Mouse (Mus musculus): ENCODE data around the gene Agtpbp1.

The Agtpbp1 gene

DNA sequence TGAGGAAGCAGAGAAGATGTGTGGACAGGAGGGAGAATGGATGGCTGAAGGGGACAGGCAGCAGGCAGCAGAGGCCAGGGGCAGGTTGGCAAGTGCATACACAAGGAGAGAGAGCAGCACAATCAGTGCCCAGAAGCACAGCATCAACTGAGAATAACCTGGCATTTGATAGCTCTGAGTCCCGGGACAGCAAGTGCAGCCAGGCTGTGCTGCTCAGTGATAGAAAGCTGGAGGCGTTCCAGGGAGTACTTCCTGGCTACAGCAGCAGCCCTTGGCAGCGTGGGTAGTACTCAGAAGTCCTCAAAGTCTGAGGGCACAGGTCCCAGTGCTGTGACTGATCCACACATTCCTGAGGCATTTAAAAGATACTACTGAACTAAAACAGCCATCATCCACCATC, 117.4 kb downstream of the Agtpbp1 start:
- in situ Hi-C loops (cut with MboI; ENCODE audit: low pct_unique_long_range_greater_than_20kb in 1 of 2, low sequenced_read_pairs in 2 of 2, unreplicated experiment in 1 of 2) = no loop called here

DNA sequence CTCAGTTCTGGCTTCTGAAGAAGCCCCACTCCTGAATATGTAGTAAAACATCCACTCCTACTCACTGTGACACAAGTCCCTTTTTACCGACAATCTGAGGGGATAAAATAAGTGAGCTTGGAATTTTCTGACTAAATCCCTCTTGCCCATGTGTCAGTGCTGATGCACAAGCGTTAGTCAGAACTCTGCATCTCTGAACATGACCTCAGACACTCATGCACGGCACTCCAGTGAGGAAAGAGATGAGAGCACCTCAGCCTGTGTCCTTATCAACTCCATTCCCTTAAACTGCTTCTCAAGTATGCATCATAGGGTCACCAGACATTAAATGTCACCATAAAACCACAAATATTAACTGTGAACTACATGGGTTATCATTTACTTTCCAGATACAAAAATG, 124.1 kb downstream of the Agtpbp1 start:
- in situ Hi-C loops (cut with MboI; ENCODE audit: low pct_unique_long_range_greater_than_20kb in 1 of 2, low sequenced_read_pairs in 2 of 2, unreplicated experiment in 1 of 2) = no loop called here

DNA sequence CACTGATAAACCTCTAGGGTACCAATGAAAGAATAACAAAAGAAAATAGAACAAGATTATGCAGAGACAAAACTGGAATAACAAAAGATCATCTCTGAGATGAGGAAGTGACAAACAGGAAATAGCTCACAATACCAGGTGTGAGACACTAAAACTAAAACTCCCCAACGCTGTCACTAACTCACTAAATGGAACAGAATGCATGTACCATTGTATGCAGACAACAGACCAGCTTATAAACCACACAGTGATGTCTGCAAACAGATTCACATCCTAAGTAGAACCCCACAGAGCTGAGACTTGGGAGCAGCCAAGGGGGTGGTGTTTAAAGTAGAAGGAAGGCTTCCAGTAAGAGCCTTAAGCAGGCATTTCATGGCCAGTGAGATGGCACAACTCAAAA, 128.8 kb downstream of the Agtpbp1 start:
- in situ Hi-C loops (cut with MboI; ENCODE audit: low pct_unique_long_range_greater_than_20kb in 1 of 2, low sequenced_read_pairs in 2 of 2, unreplicated experiment in 1 of 2) = no loop called here

DNA sequence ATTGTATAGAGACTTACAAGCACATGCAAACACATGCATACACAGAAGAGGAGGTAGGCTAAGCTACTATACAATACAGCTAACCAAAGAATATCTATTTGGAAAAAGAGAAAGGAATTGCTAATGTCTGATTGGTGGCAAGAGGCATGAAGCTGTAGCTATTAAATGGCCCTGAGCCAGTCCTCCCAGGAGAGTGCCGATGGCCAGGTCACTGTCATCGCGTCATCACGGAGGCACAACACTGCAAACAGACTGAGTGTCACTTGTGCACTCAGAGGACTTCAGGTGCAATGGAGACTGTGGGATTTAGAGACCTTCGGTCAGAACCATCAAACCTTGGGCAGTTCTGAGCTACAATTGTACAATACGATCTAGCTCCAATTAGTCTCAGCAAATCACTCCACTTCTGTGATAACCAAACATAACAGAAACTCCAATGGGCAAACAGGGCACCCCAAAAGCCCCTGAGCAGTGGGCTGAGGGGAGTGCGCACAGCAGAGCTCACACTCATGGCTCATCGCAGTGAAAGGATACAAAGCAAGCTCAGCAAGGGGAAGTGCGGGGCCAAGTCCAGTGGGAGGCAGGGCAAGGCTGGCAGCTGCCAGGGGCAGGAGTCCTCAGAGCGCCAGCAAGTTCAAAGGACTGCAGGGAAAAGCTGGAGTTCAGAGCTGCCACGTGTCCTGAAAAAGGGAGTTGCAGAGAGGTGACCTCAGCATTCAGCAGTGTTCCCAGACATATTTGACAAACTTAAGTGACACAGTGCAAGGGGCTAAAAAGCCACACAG, 130.8 kb downstream of the Agtpbp1 start:
- in situ Hi-C loops (cut with MboI; ENCODE audit: low pct_unique_long_range_greater_than_20kb in 1 of 2, low sequenced_read_pairs in 2 of 2, unreplicated experiment in 1 of 2) = no loop called here

DNA sequence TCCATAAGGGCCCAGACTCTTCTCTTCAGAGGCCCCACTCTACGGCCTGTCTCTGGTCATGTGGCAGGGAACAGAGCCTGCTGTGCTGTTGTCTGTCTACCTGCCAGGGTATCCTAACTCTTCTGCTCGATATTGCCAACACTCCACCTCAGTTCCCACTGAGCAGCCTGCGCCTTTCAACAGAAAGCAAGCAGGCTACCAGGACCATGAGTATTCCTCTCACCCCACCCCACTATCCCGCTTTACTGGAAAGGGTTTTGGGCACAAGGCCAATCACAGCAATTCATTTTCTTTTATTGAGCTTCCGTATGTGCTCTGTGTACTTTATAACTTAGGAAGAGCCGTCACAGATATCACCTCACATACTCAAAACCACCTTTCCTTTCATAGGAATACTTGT, 131.4 kb downstream of the Agtpbp1 start:
- in situ Hi-C loops (cut with MboI; ENCODE audit: low pct_unique_long_range_greater_than_20kb in 1 of 2, low sequenced_read_pairs in 2 of 2, unreplicated experiment in 1 of 2) = no loop called here

GRCm38 (mm10) chr13:59453045-59453444, 132.0 kb downstream of the Agtpbp1 start:
- in situ Hi-C loops (cut with MboI; ENCODE audit: low pct_unique_long_range_greater_than_20kb in 1 of 2, low sequenced_read_pairs in 2 of 2, unreplicated experiment in 1 of 2) = no loop called here

DNA sequence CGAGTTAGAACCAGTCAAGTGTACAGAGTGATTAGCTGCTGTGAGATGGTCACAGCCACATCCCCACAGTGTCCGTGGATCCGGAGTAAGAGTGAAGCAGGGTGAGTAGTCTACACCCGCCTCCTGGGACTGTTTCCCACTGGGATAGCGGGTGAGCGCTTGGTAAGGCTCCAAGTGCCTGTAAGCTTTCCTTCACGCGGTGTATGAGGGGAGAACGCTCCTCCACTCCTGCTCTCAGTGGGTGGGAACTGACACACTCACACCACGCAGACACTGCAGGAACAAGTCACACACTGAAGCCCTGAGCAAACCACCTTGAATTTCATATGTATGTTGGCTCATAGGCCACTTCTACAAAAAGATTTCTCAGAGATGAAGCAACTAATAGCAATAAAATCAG, 134.2 kb downstream of the Agtpbp1 start:
- in situ Hi-C loops (cut with MboI; ENCODE audit: low pct_unique_long_range_greater_than_20kb in 1 of 2, low sequenced_read_pairs in 2 of 2, unreplicated experiment in 1 of 2) = no loop called here

GRCm38 (mm10) chr13:59447130-59447529, 137.9 kb downstream of the Agtpbp1 start:
- in situ Hi-C loops (cut with MboI; ENCODE audit: low pct_unique_long_range_greater_than_20kb in 1 of 2, low sequenced_read_pairs in 2 of 2, unreplicated experiment in 1 of 2) = no loop called here

- in situ Hi-C loops (cut with MboI; ENCODE audit: low pct_unique_long_range_greater_than_20kb in 1 of 2, low sequenced_read_pairs in 2 of 2, unreplicated experiment in 1 of 2) = no loop called here
Measured at GRCm38 (mm10) chr13:59445179-59445578, 139.8 kb downstream of the Agtpbp1 start.

DNA sequence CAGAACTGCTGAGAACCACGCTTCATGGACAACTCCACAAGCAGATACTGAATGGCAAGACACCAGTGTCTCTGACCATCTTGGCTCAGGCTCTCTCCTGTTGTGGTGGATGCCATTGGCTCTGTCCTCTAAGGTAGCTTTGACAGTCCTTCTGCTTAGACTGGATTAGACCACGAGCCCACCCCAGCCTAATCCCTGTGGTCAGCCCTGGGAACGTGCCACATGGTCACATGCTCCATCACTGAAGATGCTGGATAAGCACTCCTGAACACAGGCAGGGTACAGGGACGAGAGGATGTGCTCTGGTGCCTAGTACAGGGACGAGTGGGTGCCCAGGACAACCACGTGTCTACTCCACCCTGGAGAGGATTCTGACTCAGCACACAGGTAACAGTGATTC, 140.7 kb downstream of the Agtpbp1 start:
- in situ Hi-C loops (cut with MboI; ENCODE audit: low pct_unique_long_range_greater_than_20kb in 1 of 2, low sequenced_read_pairs in 2 of 2, unreplicated experiment in 1 of 2) = loop anchor here in 1 of 2 experiments (5.0 kb wide), 1 partner anchor 43 kb away; no protein-coding TSS in a partner anchor

DNA sequence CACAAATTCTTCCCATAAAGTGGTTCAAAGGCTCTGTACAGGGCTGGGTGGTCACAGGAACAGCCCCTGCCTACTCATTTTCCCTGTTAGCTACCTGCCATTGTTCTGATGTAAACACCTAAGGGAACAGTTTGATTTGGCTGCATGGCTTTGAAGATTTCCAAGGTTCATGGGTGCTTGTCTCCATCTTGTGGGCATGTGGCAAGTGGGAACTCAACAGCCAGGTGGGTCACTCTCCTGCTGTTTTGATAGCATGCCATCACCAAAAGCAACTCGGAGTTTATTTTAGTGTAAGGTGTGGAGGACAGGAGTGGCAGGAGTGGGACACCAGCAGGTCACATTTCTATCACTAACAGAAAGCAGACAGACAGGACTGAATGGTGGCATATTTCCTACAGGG, 145.3 kb downstream of the Agtpbp1 start:
- in situ Hi-C loops (cut with MboI; ENCODE audit: low pct_unique_long_range_greater_than_20kb in 1 of 2, low sequenced_read_pairs in 2 of 2, unreplicated experiment in 1 of 2) = loop anchor here in 1 of 2 experiments (5.0 kb wide), 1 partner anchor 48 kb away; no protein-coding TSS in a partner anchor

- in situ Hi-C loops (cut with MboI; ENCODE audit: low pct_unique_long_range_greater_than_20kb in 1 of 2, low sequenced_read_pairs in 2 of 2, unreplicated experiment in 1 of 2) = loop anchor here in 1 of 2 experiments (5.0 kb wide), 1 partner anchor 53 kb away; no protein-coding TSS in a partner anchor
Measured at GRCm38 (mm10) chr13:59434554-59434953, 150.5 kb downstream of the Agtpbp1 start.

DNA sequence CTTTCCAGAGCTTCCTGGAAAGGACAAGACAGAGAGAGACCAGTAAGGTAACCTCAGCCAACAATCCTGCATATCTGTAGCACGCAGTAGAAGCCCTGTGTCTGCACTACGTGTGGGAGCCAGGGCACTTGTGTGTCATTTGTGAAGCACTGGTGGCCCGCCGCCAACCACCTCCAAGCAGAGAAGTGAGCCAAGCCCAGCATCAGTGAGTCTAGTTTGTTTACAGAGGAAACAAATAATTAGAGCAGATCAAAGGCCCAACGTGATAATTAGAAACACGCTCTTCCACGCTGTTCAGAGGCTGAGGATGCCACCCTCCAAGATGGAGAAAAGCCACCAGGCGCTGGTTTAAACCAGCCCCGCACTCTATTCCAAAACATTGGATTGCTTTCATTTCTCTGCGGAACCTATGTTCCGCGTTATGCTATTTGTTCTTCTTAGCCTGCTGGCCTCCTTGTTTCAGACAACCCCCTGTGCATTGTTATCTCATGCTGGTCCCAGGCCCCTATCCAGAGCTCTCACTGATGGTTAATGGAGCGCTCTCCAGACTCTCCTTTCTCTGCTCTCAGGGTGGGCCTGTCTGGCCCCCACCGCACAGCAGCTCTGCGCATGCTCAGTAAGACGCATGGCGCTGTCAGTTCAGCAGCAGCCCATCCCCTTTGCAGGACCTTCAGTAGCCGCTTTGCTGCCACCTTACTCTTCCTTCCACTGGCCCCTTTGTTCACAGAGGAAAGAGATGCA, 153.7 kb downstream of the Agtpbp1 start:
- in situ Hi-C loops (cut with MboI; ENCODE audit: low pct_unique_long_range_greater_than_20kb in 1 of 2, low sequenced_read_pairs in 2 of 2, unreplicated experiment in 1 of 2) = loop anchor here in 1 of 2 experiments (5.0 kb wide), 1 partner anchor 56 kb away; no protein-coding TSS in a partner anchor

DNA sequence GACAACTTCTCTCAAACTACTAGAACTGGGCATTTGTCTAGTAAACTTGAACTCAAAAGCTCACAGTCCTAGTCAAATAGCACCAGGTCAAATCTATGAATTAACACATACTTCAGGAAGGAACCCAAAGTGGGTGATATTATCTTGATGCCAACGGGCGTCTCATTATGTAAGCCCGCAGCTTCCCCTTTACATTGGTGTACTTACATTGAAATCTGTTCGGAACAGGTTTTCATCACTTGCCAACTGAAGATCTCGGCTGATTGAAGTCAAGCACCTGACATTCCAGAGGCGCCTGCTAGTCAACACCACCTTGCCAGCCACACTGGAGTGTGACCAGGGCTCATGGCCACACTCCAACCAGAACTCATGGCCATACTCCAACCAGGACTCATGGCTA, 155.7 kb downstream of the Agtpbp1 start:
- in situ Hi-C loops (cut with MboI; ENCODE audit: low pct_unique_long_range_greater_than_20kb in 1 of 2, low sequenced_read_pairs in 2 of 2, unreplicated experiment in 1 of 2) = no loop called here

- in situ Hi-C loops (cut with MboI; ENCODE audit: low pct_unique_long_range_greater_than_20kb in 1 of 2, low sequenced_read_pairs in 2 of 2, unreplicated experiment in 1 of 2) = no loop called here
Measured at GRCm38 (mm10) chr13:59423871-59424270, 161.2 kb downstream of the Agtpbp1 start.

DNA sequence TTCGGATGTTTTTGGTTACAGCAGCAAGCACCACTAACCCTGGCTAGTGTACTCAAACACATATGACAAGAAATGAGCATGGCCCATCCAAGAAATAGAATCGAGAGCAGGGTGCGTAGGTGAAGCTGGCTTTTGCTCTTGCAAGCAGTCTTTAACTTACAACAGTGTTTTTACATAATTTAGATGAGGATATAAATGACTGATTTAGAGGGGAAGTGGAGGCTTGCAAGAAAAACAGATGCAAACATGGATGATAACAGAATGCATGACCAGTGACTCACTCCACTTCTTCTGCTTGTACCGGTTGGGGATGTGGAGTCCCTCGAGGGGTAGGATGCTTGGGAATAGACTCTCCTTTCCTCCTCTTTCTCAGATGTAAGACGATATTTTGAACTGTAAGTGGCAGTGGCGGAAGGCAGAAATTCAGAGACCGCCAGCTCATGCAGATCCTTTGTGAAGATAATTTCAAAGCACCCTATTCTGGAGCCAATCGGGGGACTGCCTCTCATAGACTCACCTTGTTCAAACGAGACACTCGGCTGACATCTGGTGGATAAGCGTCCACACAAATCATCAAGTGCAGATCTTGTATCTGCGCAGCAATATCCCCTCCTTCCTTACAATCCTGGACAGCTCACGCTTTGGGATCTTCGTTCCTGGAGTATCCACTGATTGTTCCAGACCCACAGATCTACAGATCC, 168.3 kb downstream of the Agtpbp1 start:
- in situ Hi-C loops (cut with MboI; ENCODE audit: low pct_unique_long_range_greater_than_20kb in 1 of 2, low sequenced_read_pairs in 2 of 2, unreplicated experiment in 1 of 2) = no loop called here

DNA sequence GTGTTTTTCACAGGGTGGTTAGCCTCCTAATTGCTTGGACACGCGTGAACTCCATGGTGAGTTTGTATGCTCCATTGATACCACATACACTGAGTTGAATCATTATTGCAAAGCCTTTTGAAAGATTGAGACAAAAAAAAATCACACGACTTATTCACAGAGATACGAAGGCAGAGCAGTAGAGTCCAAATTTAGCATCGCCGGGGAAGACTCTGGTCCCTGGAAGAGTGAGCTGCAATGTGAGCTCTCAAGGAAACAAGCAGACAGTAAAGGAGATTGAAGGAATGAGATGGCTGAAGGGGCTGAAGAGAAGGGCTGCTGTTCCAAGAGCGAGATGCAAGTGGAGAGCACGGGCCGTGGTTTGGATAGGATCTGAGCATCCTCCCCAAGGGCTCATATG, 171.1 kb downstream of the Agtpbp1 start:
- in situ Hi-C loops (cut with MboI; ENCODE audit: low pct_unique_long_range_greater_than_20kb in 1 of 2, low sequenced_read_pairs in 2 of 2, unreplicated experiment in 1 of 2) = no loop called here

DNA sequence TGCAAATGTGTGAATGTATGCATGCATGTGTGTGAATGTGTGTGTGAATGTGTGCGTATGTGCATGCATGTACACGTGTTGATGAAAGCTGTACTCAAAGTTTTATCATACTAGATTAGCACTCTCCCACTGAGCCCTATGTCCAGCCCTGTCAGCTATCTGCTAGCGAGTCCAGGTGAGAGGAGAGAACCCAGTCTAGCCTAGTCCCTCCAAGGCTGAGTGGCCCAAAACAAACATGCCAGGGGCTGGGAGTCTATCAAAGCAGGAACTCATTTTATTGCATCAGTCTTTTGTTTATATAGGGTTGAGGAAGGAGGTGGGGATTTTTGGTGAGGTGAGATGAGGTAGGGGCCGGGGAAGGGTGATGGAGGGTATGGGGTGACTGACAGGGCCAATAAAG, 172.4 kb downstream of the Agtpbp1 start:
- in situ Hi-C loops (cut with MboI; ENCODE audit: low pct_unique_long_range_greater_than_20kb in 1 of 2, low sequenced_read_pairs in 2 of 2, unreplicated experiment in 1 of 2) = no loop called here

DNA sequence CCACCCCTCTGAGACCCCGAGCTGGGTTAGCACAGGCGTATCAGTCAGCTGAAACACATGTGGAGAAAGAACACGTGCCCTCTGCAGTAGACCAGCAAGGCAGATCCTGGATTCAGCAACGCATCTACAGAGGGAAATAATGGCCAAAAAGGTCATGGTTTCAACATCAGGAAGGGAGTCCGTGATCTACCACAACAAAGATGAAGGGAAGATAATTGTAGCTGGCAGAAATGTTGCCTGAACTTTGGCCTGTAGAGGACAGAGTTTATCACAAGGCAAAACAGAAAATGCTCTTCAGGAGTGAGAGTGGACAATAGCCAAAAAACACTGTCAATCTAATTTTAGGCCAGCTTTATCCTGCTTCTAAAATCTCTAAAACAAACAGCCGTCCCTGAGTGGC, 177.8 kb downstream of the Agtpbp1 start:
- in situ Hi-C loops (cut with MboI; ENCODE audit: low pct_unique_long_range_greater_than_20kb in 1 of 2, low sequenced_read_pairs in 2 of 2, unreplicated experiment in 1 of 2) = no loop called here
